Mouse (Mus musculus) limb, embryonic 11.5 days (tissue): Measurements from ENCODE around the gene Ift81. TPM values are rescaled to one million over a fixed set of nuclear protein-coding genes. Genes with fewer than 3 reads are reported as not detected.
"Not testable (repeated sequence)": the region's sequence is repeated elsewhere in the genome, so short reads cannot be mapped to it uniquely, and the experiment has no call there.

Experiments used
- ATAC-seq: fragments of 200-750 bp; cut with Nextera tagmentation; 2 replicates; pipeline ENCODE4 v1.8.0; 2017; ENCODE audit warnings: low read depth; ENCODE audit not compliant: insufficient number of reproducible peaks, low FRiP score, low TSS enrichment
- DNase-seq: peaks from one replicate; pipeline ENCODE4 v3.0.0-alpha.2; 2015; ENCODE audit warnings: low spot score
- H3K27ac ChIP-seq: fragments of 300-500 bp; sonication (generic); replicated peaks from 2 replicates; pipeline ENCODE4 v1.5.1; 2014; ENCODE audit warnings: low read depth, mild to moderate bottlenecking, low read length
- H3K27me3 ChIP-seq: fragments of 300-500 bp; sonication (generic); 2 replicates; pipeline ENCODE4 v1.6.1; 2014; ENCODE audit warnings: mild to moderate bottlenecking, low read length, mixed read lengths; ENCODE audit not compliant: control insufficient read depth, insufficient read depth
- H3K36me3 ChIP-seq: fragments of 300-500 bp; sonication (generic); 2 replicates; pipeline ENCODE4 v1.6.1; 2014; ENCODE audit warnings: mild to moderate bottlenecking, low read length, moderate library complexity, mixed read lengths; ENCODE audit not compliant: control insufficient read depth, insufficient read depth
- H3K4me1 ChIP-seq: fragments of 300-500 bp; sonication (generic); 2 replicates; pipeline ENCODE4 v1.6.1; 2014; ENCODE audit warnings: low read length, mixed read lengths; ENCODE audit not compliant: control insufficient read depth, insufficient read depth
- H3K4me2 ChIP-seq: fragments of 300-500 bp; sonication (generic); 2 replicates; pipeline ENCODE4 v1.6.1; 2014; ENCODE audit warnings: low read depth, mild to moderate bottlenecking, moderate library complexity; ENCODE audit not compliant: severe bottlenecking
- H3K4me3 ChIP-seq: fragments of 300-500 bp; sonication (generic); 2 replicates; pipeline ENCODE4 v1.5.1; 2014; ENCODE audit warnings: low read depth, low read length
- H3K9ac ChIP-seq: fragments of 300-500 bp; sonication (generic); 2 replicates; pipeline ENCODE4 v1.6.1; 2014; ENCODE audit warnings: mild to moderate bottlenecking, low read length
- H3K9me3 ChIP-seq: fragments of 300-500 bp; sonication (generic); 2 replicates; pipeline ENCODE4 v1.6.1; 2016; ENCODE audit warnings: low read length; ENCODE audit not compliant: control insufficient read depth
- WGBS: fragments of 180-500 bp; shearing (Covaris S2); extraction: QIAGEN DNeasy Blood & Tissue Kit; methylation state at CpG from one replicate; pipeline ENCODE4 v1.1.7; 2014; 5-methylcytosine and 5-hydroxymethylcytosine counted together
- polyA plus RNA-seq: library from polyadenylated mRNA; unstranded; fragments of >200 nt; fragmentation: Nextera tagmentation; extraction: Ambion mirVana; gene quantifications from 2 replicates; pipeline ENCODE4 v1.2.1, GENCODE M21; 2014

Gene Ift81
- polyA plus RNA-seq, 1 experiment from 2014 or later = 39.6 TPM

GRCm38 (mm10) chr5:122649264-122649663, 34.9 kb upstream of the Ift81 start:
- peaks cover 5% of the 10 kb centered on the region; the same call in 1 of the 2 replicates for H3K4me1 ChIP-seq
- no peak overlapping the region for H3K4me3 ChIP-seq
- H3K27ac ChIP-seq = no peak overlapping the region
- no peak overlapping the region for H3K4me2 ChIP-seq
- no peaks in the 10 kb centered on the region for H3K27me3 ChIP-seq
- no peak for ATAC-seq
- H3K36me3 ChIP-seq = no peaks in the 10 kb centered on the region
- WGBS = 83% methylated on average over 8 of the region's 8 CpGs
- H3K9ac ChIP-seq = no peak overlapping the region
- no peak for DNase-seq
- no peaks in the 10 kb centered on the region for H3K9me3 ChIP-seq

- H3K9me3 ChIP-seq, H3K9ac ChIP-seq, H3K36me3 ChIP-seq, H3K4me1 ChIP-seq, H3K27me3 ChIP-seq, H3K4me3 ChIP-seq, ATAC-seq, H3K4me2 ChIP-seq, DNase-seq, H3K27ac ChIP-seq: not testable (repeated sequence)
- 94% methylated on average over 14 of the region's 14 CpGs for WGBS
These were observed 33.6 kb upstream of the Ift81 start for GRCm38 (mm10) chr5:122647952-122648374.

GRCm38 (mm10) chr5:122647256-122647924, 33.1 kb upstream of the Ift81 start:
- Histone ChIP-seq H3K27me3 (no peaks in the 10 kb centered on the region), H3K27ac (no peak overlapping the region), H3K36me3 (no peaks in the 10 kb centered on the region), H3K4me3 (no peak overlapping the region), H3K9me3 (no peaks in the 10 kb centered on the region), H3K4me1 (no peaks in the 10 kb centered on the region), H3K9ac (no peak overlapping the region), H3K4me2 (no peak overlapping the region)
- DNase-seq (no peak), ATAC-seq (no peak)
- 74% methylated on average over 8 of the region's 9 CpGs for WGBS

GRCm38 (mm10) chr5:122646050-122646449, 31.7 kb upstream of the Ift81 start:
- no peak overlapping the region for H3K4me3 ChIP-seq
- 90% methylated on average over 11 of the region's 11 CpGs for WGBS
- H3K36me3 ChIP-seq = no peaks in the 10 kb centered on the region
- no peak for ATAC-seq
- no peak for DNase-seq
- H3K9me3 ChIP-seq = no peaks in the 10 kb centered on the region
- no peak overlapping the region for H3K9ac ChIP-seq
- H3K27ac ChIP-seq = no peak overlapping the region
- no peak overlapping the region for H3K4me2 ChIP-seq
- no peaks in the 10 kb centered on the region for H3K27me3 ChIP-seq
- H3K4me1 ChIP-seq = no peaks in the 10 kb centered on the region

- Histone ChIP-seq H3K4me3 (no peak overlapping the region), H3K9ac (no peak overlapping the region), H3K9me3 (no peaks in the 10 kb centered on the region), H3K27ac (no peak overlapping the region), H3K4me2 (no peak overlapping the region), H3K36me3 (no peaks in the 10 kb centered on the region), H3K27me3 (no peaks in the 10 kb centered on the region), H3K4me1 (no peaks in the 10 kb centered on the region)
- ATAC-seq = no peak
- 84% methylated on average over 6 of the region's 6 CpGs for WGBS
- DNase-seq = no peak
These were observed 31.0 kb upstream of the Ift81 start for GRCm38 (mm10) chr5:122645290-122645689.

GRCm38 (mm10) chr5:122644111-122644607, 29.8 kb upstream of the Ift81 start:
- Histone ChIP-seq H3K4me1 (no peaks in the 10 kb centered on the region), H3K4me3 (no peak overlapping the region), H3K4me2 (no peak overlapping the region), H3K36me3 (no peaks in the 10 kb centered on the region), H3K27me3 (no peaks in the 10 kb centered on the region), H3K27ac (no peak overlapping the region), H3K9me3 (no peaks in the 10 kb centered on the region), H3K9ac (no peak overlapping the region)
- WGBS = 82% methylated on average over 15 of the region's 15 CpGs
- DNase-seq = no peak
- ATAC-seq = no peak

GRCm38 (mm10) chr5:122643701-122644100, 29.4 kb upstream of the Ift81 start, which contains the start of gene P2rx7:
Gene P2rx7, plus strand, starts transcription at chr5:122643911.
- no peaks in the 10 kb centered on the region for H3K4me1 ChIP-seq
- H3K9ac ChIP-seq = no peak within 1 kb of the TSS
- whole genome bisulfite sequencing = 75% methylated on average over 12 of the region's 12 CpGs
- H3K27me3 ChIP-seq = no peaks in the 10 kb centered on the region
- no peak within 1 kb of the TSS for H3K4me2 ChIP-seq
- H3K4me3 ChIP-seq = no peak within 1 kb of the TSS
- H3K9me3 ChIP-seq = no peaks in the 10 kb centered on the region
- no peaks in the 10 kb centered on the region for H3K36me3 ChIP-seq
- no peak for ATAC-seq
- no peak within 1 kb of the TSS for H3K27ac ChIP-seq
- DNase-seq = no peak

GRCm38 (mm10) chr5:122639986-122640385, 25.7 kb upstream of the Ift81 start:
- no peak overlapping the region for H3K9ac ChIP-seq
- ATAC-seq (no peak), DNase-seq (no peak)
- H3K27ac ChIP-seq = no peak overlapping the region
- no peaks in the 10 kb centered on the region for H3K9me3 ChIP-seq
- 85% methylated on average over 5 of the region's 5 CpGs for WGBS
- H3K4me3 ChIP-seq = no peak overlapping the region
- H3K4me2 ChIP-seq = no peak overlapping the region
- H3K4me1 ChIP-seq = no peaks in the 10 kb centered on the region
- no peaks in the 10 kb centered on the region for H3K36me3 ChIP-seq
- no peaks in the 10 kb centered on the region for H3K27me3 ChIP-seq

GRCm38 (mm10) chr5:122639517-122639916, 25.2 kb upstream of the Ift81 start:
- ATAC-seq (no peak), DNase-seq (no peak)
- H3K4me2 ChIP-seq = no peak overlapping the region
- no peaks in the 10 kb centered on the region for H3K4me1 ChIP-seq
- H3K4me3 ChIP-seq = no peak overlapping the region
- H3K9me3 ChIP-seq = no peaks in the 10 kb centered on the region
- no peaks in the 10 kb centered on the region for H3K27me3 ChIP-seq
- no peaks in the 10 kb centered on the region for H3K36me3 ChIP-seq
- WGBS = 96% methylated on average over 4 of the region's 4 CpGs
- no peak overlapping the region for H3K9ac ChIP-seq
- no peak overlapping the region for H3K27ac ChIP-seq
